Mouse (Mus musculus): ENCODE results near the gene Traf5.
A peak's percentile ranks its signal among the peaks of the same experiment; 100 is the strongest.

- TF ChIP-seq CTCF (IDR thresholded peaks at IDR 0.05; ENCODE audit: insufficient read depth, low read length) (peak; percentile 91), POLR2A (IDR thresholded peaks at IDR 0.05; ENCODE audit: borderline replicate concordance, extremely low read depth, low read depth, low read length) (no peak)
These were observed 711 bp upstream of the Traf5 start for GRCm38 (mm10) chr1:192092879-192093660.
